Mouse (Mus musculus) liver, postnatal 0 days (tissue): Measurements from ENCODE around the gene Sec14l5.

Experiments used
- CTCF ChIP-seq: sonication (generic); IDR thresholded peaks from 2 replicates; pipeline ENCODE4 v1.5.1; 2016; ENCODE audit warnings: antibody characterized with exemption, low read depth
- EP300 ChIP-seq: IDR thresholded peaks from 2 replicates; pipeline ENCODE4 v1.6.1; 2016; ENCODE audit warnings: antibody characterized with exemption, low read depth, mild to moderate bottlenecking

- TF ChIP-seq CTCF (no peak), EP300 (no peak)
These were observed 25.7 kb downstream of the Sec14l5 start for GRCm38 (mm10) chr16:5172636-5173035.
